33 mouse cellular contexts compared by ENCODE assay signal in the genomic region with DNA sequence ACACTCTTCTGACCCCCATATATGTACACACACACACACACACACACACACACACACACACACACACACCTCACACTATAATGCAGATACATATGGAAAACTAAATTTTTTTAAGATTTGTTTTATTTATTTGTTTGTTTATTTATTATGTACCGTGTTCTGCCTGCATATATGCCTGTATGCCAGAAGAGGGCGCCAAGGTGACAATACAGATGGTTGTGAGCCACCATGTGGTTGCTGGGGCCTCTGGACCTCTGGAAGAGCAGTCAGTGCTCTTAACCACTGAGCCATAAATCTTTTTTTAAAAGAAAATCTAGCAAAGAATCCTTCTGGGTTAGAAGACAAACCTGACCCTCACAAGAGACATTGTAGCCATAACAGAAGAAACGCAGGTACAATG. TPM values are rescaled to one million over a fixed set of nuclear protein-coding genes. Genes with fewer than 3 reads are reported as not detected.
DNase-seq lines count a peak whose midpoint lies in the region; TF ChIP-seq lines count a peak whose summit lies in the region.
"Had no signal": no experiment of that assay in that cellular context is flagged by ENCODE, and none has a peak within 500 bp of the region (broad histone marks: within the 10 kb centered on the region; RNA-seq: fewer than 3 reads in every experiment).

No protein-coding gene starts in this region.

- no peak for TF ChIP-seq POLR2A in ES-Bruce4 (IDR thresholded peaks at IDR 0.05; ENCODE audit: insufficient read depth, low read length)
- TF ChIP-seq POLR2A in brain, embryonic 14.5 days (IDR thresholded peaks at IDR 0.05; ENCODE audit: borderline replicate concordance, extremely low read depth, insufficient read depth, insufficient read length, poor library complexity, severe bottlenecking), result no peak

- H3K9ac ChIP-seq in ES-Bruce4 (ENCODE audit: low read depth, poor library complexity, severe bottlenecking), result no peak overlapping the region
- H3K9ac ChIP-seq: embryonic facial prominence, embryonic 13.5 days; heart, embryonic 12.5 days; hindbrain, embryonic 13.5 days; liver, embryonic 14.5 days; lung, embryonic 15.5 days; midbrain, embryonic 12.5 days had no signal

- H3K4me1 ChIP-seq in E14TG2a.4 (replicated peaks; ENCODE audit: low read depth, low read length) (peaks cover 23% of the 10 kb centered on the region), ES-Bruce4 (ENCODE audit: control insufficient read depth, insufficient read depth, low read length) (peaks cover 3% of the 10 kb centered on the region)
- H3K4me1 ChIP-seq: embryonic facial prominence, embryonic 13.5 days; forebrain, embryonic 10.5 days; heart, embryonic 12.5 days; hindbrain, embryonic 13.5 days; lung, embryonic 15.5 days; midbrain, embryonic 12.5 days had no signal

- TF ChIP-seq CTCF in layer of hippocampus, adult 2 months (conservative IDR thresholded peaks at IDR 0.05), result peak; percentile 48
- TF ChIP-seq CTCF in E14TG2a.4 (conservative IDR thresholded peaks at IDR 0.05; ENCODE audit: low read length) (peak; percentile 56), ES-Bruce4 (IDR thresholded peaks at IDR 0.05; ENCODE audit: low read depth, low read length) (peak; percentile 58)
- TF ChIP-seq CTCF in brain, embryonic 14.5 days (IDR thresholded peaks at IDR 0.05; ENCODE audit: borderline replicate concordance, extremely low read depth, insufficient read depth, insufficient read length), result 0 out of 2 replicates have a peak, but pooled peaks have one; percentile 6

- H3K36me3 ChIP-seq in E14TG2a.4 (ENCODE audit: insufficient read depth, low read length), result no peaks in the 10 kb centered on the region
- H3K36me3 ChIP-seq in ES-Bruce4 (ENCODE audit: control insufficient read depth, insufficient read depth, low read length, poor library complexity, severe bottlenecking), result no peaks in the 10 kb centered on the region
- H3K36me3 ChIP-seq: embryonic facial prominence, embryonic 13.5 days; forebrain, embryonic 10.5 days; heart, embryonic 12.5 days; hindbrain, embryonic 13.5 days; lung, embryonic 15.5 days; midbrain, embryonic 12.5 days had no signal

- no peak for DNase-seq in layer of hippocampus, adult 2 months (ENCODE audit: low spot score in 2 of 2)
- DNase-seq in layer of hippocampus, adult 18-20 months (ENCODE audit: low spot score in 2 of 2), result no peak
- no peak for DNase-seq in brain, embryonic 14.5 days (ENCODE audit: low read depth)
- no peak for DNase-seq in cerebellum, adult 18-20 months
- DNase-seq: adrenal gland, adult 2 months; adrenal gland, postnatal 36 days; B cell, adult 2 months; cerebellum, adult 9-10 months; cerebellum, postnatal 36 days; embryo, embryonic 11 days; heart, adult 2 months; heart, postnatal 4 days; kidney, adult 2 months; liver; right cerebral cortex, postnatal 14 days; thymus, adult 18-20 months; thymus, postnatal 36 days had no signal

- H3K27me3 ChIP-seq in E14TG2a.4 (ENCODE audit: insufficient read depth, low read length) (no peaks in the 10 kb centered on the region; the same call in 1 of the 2 replicates), ES-Bruce4 (ENCODE audit: control insufficient read depth, insufficient read depth, low read length, poor library complexity, severe bottlenecking) (no peaks in the 10 kb centered on the region)
- H3K27me3 ChIP-seq: embryonic facial prominence, embryonic 13.5 days; heart, embryonic 12.5 days; hindbrain, embryonic 13.5 days; lung, embryonic 15.5 days; midbrain, embryonic 12.5 days had no signal

- no peak for TF ChIP-seq EP300 in ES-Bruce4 (IDR thresholded peaks at IDR 0.05; ENCODE audit: insufficient read depth, low read depth, low read length)

- no peak overlapping the region for H3K27ac ChIP-seq in layer of hippocampus, adult 2 months
- H3K27ac ChIP-seq in ES-Bruce4 (ENCODE audit: insufficient read depth, low read length), result no peak overlapping the region
- H3K27ac ChIP-seq: embryonic facial prominence, embryonic 13.5 days; forebrain, embryonic 10.5 days; heart, adult 2 months; hindbrain, embryonic 13.5 days; liver, embryonic 14.5 days; lung, embryonic 15.5 days; midbrain, embryonic 12.5 days had no signal

- H3K4me3 ChIP-seq in layer of hippocampus, adult 2 months, result no peak overlapping the region
- H3K4me3 ChIP-seq in E14TG2a.4 (replicated peaks; ENCODE audit: low read length), result no peak overlapping the region
- no peak overlapping the region for H3K4me3 ChIP-seq in ES-Bruce4 (ENCODE audit: low read depth, low read length)
- H3K4me3 ChIP-seq: embryonic facial prominence, embryonic 13.5 days; forebrain, embryonic 10.5 days; heart, adult 2 months; heart, embryonic 12.5 days; hindbrain, embryonic 13.5 days; lung, embryonic 15.5 days; midbrain, embryonic 12.5 days had no signal

- no peaks in the 10 kb centered on the region for H3K9me3 ChIP-seq in E14TG2a.4 (ENCODE audit: low read length)
- H3K9me3 ChIP-seq in ES-Bruce4 (replicated peaks; ENCODE audit: control insufficient read depth, insufficient read depth, low read length, poor library complexity, severe bottlenecking), result no peaks in the 10 kb centered on the region
- H3K9me3 ChIP-seq: embryonic facial prominence, embryonic 13.5 days; forebrain, embryonic 10.5 days; heart, embryonic 12.5 days; hindbrain, embryonic 13.5 days; lung, embryonic 15.5 days; midbrain, embryonic 12.5 days had no signal

RNA-seq across cellular contexts. Expression of gene Cbln4, which starts 16.5 kb away (rescaled TPM):
- total RNA-seq in layer of hippocampus, adult 2 months (2021), result 1 to 10 TPM; 5.2 to 6.2 TPM
- 1 to 10 TPM; 6.0 to 6.4 TPM for total RNA-seq in layer of hippocampus, adult 18-20 months (2021)
- 0.53 TPM in 1 of 2 replicates, not detected in the other for polyA plus RNA-seq in ES-Bruce4 (2011; ENCODE audit: insufficient read depth, insufficient read length, low read depth, missing spikeins)
- polyA plus RNA-seq in brain, embryonic 14.5 days (2012; rRNA removed), result 11.5 and 15.8 TPM in 2 replicates
- total RNA-seq: adrenal gland, adult 2 months; adrenal gland, postnatal 36 days; gastrocnemius, adult 8-10 months; gastrocnemius, postnatal 4 days; heart, adult 2 months; heart, postnatal 4 days; megakaryocyte progenitor cell, adult 5-6 weeks; monocyte, adult 5-6 weeks had no signal
- polyA plus RNA-seq: activated CD4-positive, CD25-positive, alpha-beta regulatory T cell, adult 4 months; adrenal gland, adult 2 months; heart, adult 2 months; heart, postnatal 0 days; kidney, adult 2 months; small intestine, adult 2 months had no signal

Comparison
In these comparisons a context has a peak if more than half of its experiments do, and no peak if none do; other contexts are left out.
1. CTCF ChIP-seq: peak in every context shown above with its lines; median percentile 58 in ES-Bruce4; 56 in E14TG2a.4; 48 in layer of hippocampus, adult 2 months; 6 in brain, embryonic 14.5 days.